Mouse (Mus musculus): ENCODE measurements around the gene Dennd4b.
"Not testable (repeated sequence)": the region's sequence is repeated elsewhere in the genome, so short reads cannot be mapped to it uniquely, and the experiment has no call there.

Gene Dennd4b

GRCm38 (mm10) chr3:90279216-90279615 is 14.2 kb downstream of the Dennd4b start:
- no peak for DNase-seq (ENCODE audit: low read depth)

GRCm38 (mm10) chr3:90279743-90280142 is 14.8 kb downstream of the Dennd4b start:
- DNase-seq (ENCODE audit: low read depth), result no peak

GRCm38 (mm10) chr3:90280708-90281107 is 15.7 kb downstream of the Dennd4b start:
- DNase-seq (ENCODE audit: low read depth), result no peak

- DNase-seq (ENCODE audit: low read depth), result no peak
Observed at GRCm38 (mm10) chr3:90284150-90284549, 19.2 kb downstream of the Dennd4b start.

- not testable (repeated sequence) for DNase-seq (ENCODE audit: low read depth)
Observed at GRCm38 (mm10) chr3:90289403-90289802, 24.4 kb downstream of the Dennd4b start.

GRCm38 (mm10) chr3:90290602-90291001 is 25.6 kb downstream of the Dennd4b start:
- no peak for DNase-seq (ENCODE audit: low read depth)

- no peak for DNase-seq (ENCODE audit: low read depth)
Observed at GRCm38 (mm10) chr3:90291982-90292344, 27.0 kb downstream of the Dennd4b start.

- DNase-seq (ENCODE audit: low read depth), result peak; percentile 100
Observed at GRCm38 (mm10) chr3:90292345-90293275, 27.6 kb downstream of the Dennd4b start, which contains the start of gene Gatad2b. TSS of gene Gatad2b (plus strand) at chr3:90293178.

- DNase-seq (ENCODE audit: low read depth), result peak; percentile 78
Observed at GRCm38 (mm10) chr3:90293352-90294063, 28.5 kb downstream of the Dennd4b start.

GRCm38 (mm10) chr3:90294064-90294440 is 29.1 kb downstream of the Dennd4b start:
- peak; percentile 52 for DNase-seq (ENCODE audit: low read depth)

- peak; percentile 19 for DNase-seq (ENCODE audit: low read depth)
Observed at GRCm38 (mm10) chr3:90294651-90295050, 29.7 kb downstream of the Dennd4b start.

GRCm38 (mm10) chr3:90305801-90306200 is 40.8 kb downstream of the Dennd4b start:
- no peak for DNase-seq (ENCODE audit: low read depth)

GRCm38 (mm10) chr3:90309589-90309988 is 44.6 kb downstream of the Dennd4b start:
- peak; percentile 32 for DNase-seq (ENCODE audit: low read depth)

- DNase-seq (ENCODE audit: low read depth), result peak; percentile 68
Observed at GRCm38 (mm10) chr3:90313367-90313766, 48.4 kb downstream of the Dennd4b start.

GRCm38 (mm10) chr3:90314241-90314640 is 49.3 kb downstream of the Dennd4b start:
- DNase-seq (ENCODE audit: low read depth), result no peak

- DNase-seq (ENCODE audit: low read depth), result no peak
Observed at GRCm38 (mm10) chr3:90322289-90322688, 57.3 kb downstream of the Dennd4b start.

GRCm38 (mm10) chr3:90323119-90323518 is 58.1 kb downstream of the Dennd4b start:
- peak; percentile 24 for DNase-seq (ENCODE audit: low read depth)

All from induced T-regulatory cell, adult 2 months (primary cell).